Mouse (Mus musculus) midbrain, embryonic 10.5 days (tissue): Measurements from ENCODE around the gene Ttc9b. TPM values are rescaled to one million over a fixed set of nuclear protein-coding genes. Genes with fewer than 3 reads are reported as not detected.
A peak's percentile ranks its signal among the peaks of the same experiment; 100 is the strongest.

Experiments used
- DNase-seq: peaks from one replicate; pipeline ENCODE4 v3.0.0-alpha.2; 2017; ENCODE audit warnings: low spot score
- H3K27ac ChIP-seq: fragments of 300-500 bp; sonication (generic); replicated peaks from 2 replicates; pipeline ENCODE4 v1.5.1; 2016; ENCODE audit warnings: mild to moderate bottlenecking
- H3K27me3 ChIP-seq: fragments of 300-500 bp; sonication (generic); 2 replicates; pipeline ENCODE4 v1.6.1; 2016; ENCODE audit warnings: low read depth, mild to moderate bottlenecking; ENCODE audit not compliant: poor library complexity, severe bottlenecking
- H3K36me3 ChIP-seq: fragments of 300-500 bp; sonication (generic); 2 replicates; pipeline ENCODE4 v1.6.1; 2016; ENCODE audit warnings: mild to moderate bottlenecking, moderate library complexity
- H3K4me1 ChIP-seq: fragments of 300-500 bp; sonication (generic); 2 replicates; pipeline ENCODE4 v1.6.1; 2016
- H3K4me3 ChIP-seq: fragments of 300-500 bp; sonication (generic); 2 replicates; pipeline ENCODE4 v1.5.1; 2016; ENCODE audit warnings: mild to moderate bottlenecking, moderate library complexity
- H3K9me3 ChIP-seq: fragments of 300-500 bp; sonication (generic); replicated peaks from 2 replicates; pipeline ENCODE4 v1.6.1; 2016; ENCODE audit warnings: mild to moderate bottlenecking
- WGBS: fragments of 180-500 bp; shearing (Covaris S2); methylation state at CpG from one replicate; pipeline ENCODE4 v1.1.7; 2016; 5-methylcytosine and 5-hydroxymethylcytosine counted together
- polyA plus RNA-seq: library from polyadenylated mRNA; unstranded; fragments of >200 nt; fragmentation: Nextera tagmentation; extraction: Ambion mirVana; gene quantifications from 2 replicates; pipeline ENCODE4 v1.2.1, GENCODE M21; 2016

Ttc9b gene
- polyA plus RNA-seq, 1 experiment from 2014 or later, result 2.6 TPM

DNA sequence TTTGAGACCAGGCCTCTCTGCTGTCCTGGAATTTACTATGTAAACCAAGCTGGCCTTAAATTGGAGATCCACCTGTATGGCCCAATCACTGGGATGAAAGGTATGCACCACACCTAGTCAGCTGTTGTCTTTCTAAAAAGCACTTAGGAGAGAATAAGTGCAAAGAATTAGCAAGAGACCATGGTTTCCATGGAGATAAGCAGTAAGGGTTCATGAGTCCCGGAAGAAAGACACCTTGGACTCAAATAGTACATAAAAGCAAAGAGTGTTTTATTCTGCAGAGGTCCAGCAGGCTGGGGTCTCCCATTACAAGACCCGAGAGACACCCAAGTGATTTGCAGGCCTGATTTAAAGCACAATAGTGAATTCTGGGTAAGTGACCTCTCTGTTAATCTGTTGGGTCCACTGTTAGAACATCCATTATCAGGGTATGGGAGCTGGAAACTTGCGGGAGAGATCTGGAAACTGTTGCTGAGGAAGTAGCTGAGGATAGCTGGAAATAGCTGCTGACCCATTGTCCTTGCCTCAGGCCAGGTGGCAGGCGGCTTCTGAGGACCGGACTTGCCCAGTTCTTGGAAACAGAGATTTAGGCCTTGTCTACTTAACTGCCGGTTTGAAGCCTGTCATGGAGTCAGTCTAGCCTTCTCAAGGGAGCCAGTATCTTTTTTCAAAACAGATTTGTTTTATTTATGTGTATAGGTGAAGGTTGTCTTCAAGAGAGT is 6.3 kb upstream of the Ttc9b start:
- no peak for DNase-seq
- Histone ChIP-seq H3K36me3 (no peaks in the 10 kb centered on the region), H3K27ac (no peak overlapping the region), H3K4me3 (no peak overlapping the region), H3K4me1 (0 out of 2 replicates have a peak, but pooled peaks cover 6% of the 10 kb centered on the region), H3K27me3 (peaks cover 3% of the 10 kb centered on the region), H3K9me3 (no peaks in the 10 kb centered on the region)
- WGBS, result 88% methylated on average over 6 of the region's 6 CpGs

DNA sequence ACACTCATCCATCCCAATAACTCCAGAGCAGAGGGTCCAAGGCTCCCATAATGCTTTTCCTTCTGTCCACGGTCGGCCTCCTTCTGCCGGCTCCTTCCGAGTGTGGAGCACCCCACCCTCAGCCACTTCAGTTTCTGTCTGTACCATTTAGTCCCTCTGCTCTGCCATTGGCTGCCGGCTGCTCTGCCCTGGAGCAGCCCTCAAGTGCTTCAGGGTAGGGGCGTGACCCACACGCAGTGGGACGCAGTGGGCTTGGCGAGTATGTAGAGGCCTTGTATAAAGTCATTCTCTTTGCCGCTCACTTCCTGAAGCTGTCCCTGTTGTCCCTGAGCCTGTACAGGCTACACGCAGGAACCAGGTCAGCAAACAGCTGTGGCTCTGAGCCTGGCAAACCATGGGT is 4.0 kb upstream of the Ttc9b start:
- peaks cover 26% of the 10 kb centered on the region for H3K27me3 ChIP-seq
- H3K4me3 ChIP-seq, result no peak overlapping the region
- DNase-seq, result no peak
- H3K36me3 ChIP-seq, result no peaks in the 10 kb centered on the region
- peaks cover 18% of the 10 kb centered on the region for H3K4me1 ChIP-seq
- WGBS, result 91% methylated on average over 11 of the region's 11 CpGs
- H3K27ac ChIP-seq, result no peak overlapping the region
- no peaks in the 10 kb centered on the region for H3K9me3 ChIP-seq

- peak overlapping the region; percentile 39 for H3K4me3 ChIP-seq
- H3K27me3 ChIP-seq, result peaks cover 38% of the 10 kb centered on the region
- peaks cover 18% of the 10 kb centered on the region for H3K4me1 ChIP-seq
- no peaks in the 10 kb centered on the region for H3K9me3 ChIP-seq
- peaks cover 1% of the 10 kb centered on the region; the same call in 1 of the 2 replicates for H3K36me3 ChIP-seq
- 8% methylated on average over 10 of the region's 10 CpGs for whole genome bisulfite sequencing
- peak; percentile 70 for DNase-seq
- peak overlapping the region; percentile 59; the same call in 1 of the 2 replicates for H3K27ac ChIP-seq
Measured at GRCm38 (mm10) chr7:27650949-27651348, 2.8 kb upstream of the Ttc9b start.

DNA sequence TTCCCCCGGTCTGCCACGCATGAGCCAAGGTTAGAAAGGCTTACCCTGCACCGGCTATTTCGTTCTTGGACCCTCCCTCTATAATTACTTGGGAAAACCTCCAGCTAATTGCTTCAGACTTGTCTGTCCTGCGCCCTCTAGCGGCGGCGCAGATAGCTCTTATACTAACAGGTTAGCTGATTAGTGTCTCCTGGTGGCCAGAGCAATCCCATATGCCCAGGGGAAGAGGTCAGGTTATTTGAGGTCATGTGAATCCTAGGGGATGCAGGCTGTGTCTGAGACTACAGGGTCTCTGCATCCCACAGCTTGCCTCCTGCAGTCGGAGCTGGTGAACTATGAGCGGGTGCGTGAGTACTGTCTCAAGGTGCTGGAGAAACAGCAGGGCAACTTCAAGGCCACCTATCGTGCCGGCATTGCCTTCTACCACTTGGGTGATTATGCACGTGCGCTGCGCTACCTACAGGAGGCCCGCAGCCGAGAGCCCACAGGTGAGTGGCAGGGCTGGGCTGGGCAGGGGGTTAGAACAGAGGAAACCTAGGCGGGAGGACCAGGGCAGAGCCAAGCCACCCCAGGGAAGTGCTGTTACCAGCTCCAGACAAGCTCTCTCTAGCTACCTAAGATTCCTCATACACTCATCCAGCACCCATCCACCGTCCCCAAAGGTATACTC is 1.0 kb downstream of the Ttc9b start:
- peaks cover 76% of the 10 kb centered on the region for H3K27me3 ChIP-seq
- 67% methylated on average over 20 of the region's 20 CpGs for WGBS
- no peaks in the 10 kb centered on the region for H3K9me3 ChIP-seq
- DNase-seq, result no peak
- peak overlapping the region; percentile 58; the same call in 1 of the 2 replicates for H3K4me3 ChIP-seq
- peaks cover 39% of the 10 kb centered on the region for H3K36me3 ChIP-seq
- H3K27ac ChIP-seq, result no peak overlapping the region
- H3K4me1 ChIP-seq, result peaks cover 28% of the 10 kb centered on the region

GRCm38 (mm10) chr7:27655545-27655944 is 1.8 kb downstream of the Ttc9b start:
- Histone ChIP-seq H3K27ac (no peak overlapping the region), H3K4me1 (peaks cover 23% of the 10 kb centered on the region), H3K4me3 (no peak overlapping the region), H3K27me3 (peaks cover 83% of the 10 kb centered on the region), H3K9me3 (no peaks in the 10 kb centered on the region), H3K36me3 (peaks cover 44% of the 10 kb centered on the region)
- 76% methylated on average over 11 of the region's 11 CpGs for WGBS
- DNase-seq, result no peak

DNA sequence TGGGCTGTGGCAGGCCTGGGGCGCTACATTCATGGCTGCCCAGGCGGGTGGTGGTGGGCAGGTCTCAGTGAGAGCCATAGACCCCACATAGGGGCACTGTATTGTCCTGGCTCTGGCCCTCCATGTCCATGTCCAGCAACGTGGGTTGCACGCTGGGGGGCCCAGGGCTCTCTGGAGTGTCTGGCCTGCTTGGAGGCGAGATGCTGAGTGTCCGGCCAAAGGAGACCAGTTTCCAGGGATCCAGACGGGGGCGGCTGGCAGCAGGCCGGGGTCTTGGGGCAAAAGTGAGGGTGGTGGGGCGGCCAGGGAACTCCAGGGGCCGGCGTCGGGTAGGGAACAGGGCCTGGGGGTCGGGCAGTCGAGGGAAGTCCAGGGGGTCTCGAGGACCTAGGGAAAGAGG is 2.9 kb downstream of the Ttc9b start:
- H3K27ac ChIP-seq, result no peak overlapping the region
- no peak for DNase-seq
- 91% methylated on average over 16 of the region's 16 CpGs for WGBS
- peaks cover 54% of the 10 kb centered on the region for H3K36me3 ChIP-seq
- H3K27me3 ChIP-seq, result peaks cover 83% of the 10 kb centered on the region
- no peak overlapping the region for H3K4me3 ChIP-seq
- peaks cover 22% of the 10 kb centered on the region for H3K4me1 ChIP-seq
- H3K9me3 ChIP-seq, result no peaks in the 10 kb centered on the region

GRCm38 (mm10) chr7:27657824-27658395 is 4.2 kb downstream of the Ttc9b start:
- peaks cover 75% of the 10 kb centered on the region for H3K27me3 ChIP-seq
- no peaks in the 10 kb centered on the region for H3K9me3 ChIP-seq
- H3K4me3 ChIP-seq, result no peak overlapping the region
- no peak overlapping the region for H3K27ac ChIP-seq
- H3K36me3 ChIP-seq, result peaks cover 59% of the 10 kb centered on the region
- 32% methylated on average over 50 of the region's 53 CpGs for WGBS
- peaks cover 22% of the 10 kb centered on the region for H3K4me1 ChIP-seq
- no peak for DNase-seq

DNA sequence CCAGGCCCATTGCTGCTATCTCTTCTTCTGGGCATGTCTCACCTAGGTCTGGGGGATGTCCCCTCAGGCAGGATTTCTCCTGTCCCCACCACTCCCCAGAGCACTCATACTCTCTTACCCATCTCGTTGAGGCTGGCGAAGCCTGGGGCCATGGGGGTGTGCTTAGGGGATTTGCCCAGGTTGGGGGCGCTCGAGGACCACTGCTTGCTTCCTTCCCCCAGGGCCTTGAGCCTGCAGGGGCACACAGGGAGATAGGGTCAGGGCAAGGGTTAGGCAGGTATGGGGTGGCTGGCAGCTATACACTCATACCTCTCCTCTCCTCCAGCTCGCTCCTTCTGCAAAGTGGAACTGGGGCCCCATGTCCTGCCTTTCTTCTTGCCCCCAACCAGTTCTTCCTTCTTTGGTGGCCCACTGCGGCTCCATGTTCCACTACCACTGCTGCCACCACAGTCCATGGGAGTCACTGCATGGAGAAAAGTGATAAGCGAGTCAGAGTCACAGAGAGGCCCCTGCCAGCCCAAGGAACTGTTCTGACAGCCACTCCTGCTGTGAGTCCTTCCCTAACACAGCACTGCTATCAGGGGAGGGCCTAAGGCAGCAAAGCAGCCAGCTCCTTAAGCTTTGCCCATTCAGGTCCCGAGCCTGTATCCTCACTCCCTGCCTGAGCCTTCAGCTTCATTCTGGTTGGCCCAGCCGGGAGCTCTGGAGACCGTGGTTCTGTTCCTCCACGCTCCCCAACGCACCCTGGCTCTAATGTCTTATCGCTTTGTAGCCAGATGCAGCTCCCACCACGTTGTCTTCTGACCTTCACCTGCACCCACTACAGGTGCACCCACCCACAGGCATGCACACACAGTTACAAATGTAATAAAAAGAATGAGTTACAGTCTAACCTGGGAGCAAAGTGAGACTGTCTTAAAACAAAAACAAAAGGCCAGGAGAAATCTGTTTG is 5.3 kb downstream of the Ttc9b start:
- peaks cover 64% of the 10 kb centered on the region for H3K27me3 ChIP-seq
- WGBS, result 56% methylated on average over 14 of the region's 14 CpGs
- DNase-seq, result no peak

GRCm38 (mm10) chr7:27662038-27662437 is 8.3 kb downstream of the Ttc9b start:
- DNase-seq, result no peak
- Histone ChIP-seq H3K4me3 (no peak overlapping the region), H3K4me1 (0 out of 2 replicates have a peak, but pooled peaks cover 10% of the 10 kb centered on the region), H3K27ac (no peak overlapping the region), H3K27me3 (peaks cover 34% of the 10 kb centered on the region), H3K9me3 (no peaks in the 10 kb centered on the region), H3K36me3 (peaks cover 70% of the 10 kb centered on the region)
- 89% methylated on average over 4 of the region's 4 CpGs for WGBS

More for the DNA sequence above, 5.3 kb downstream of the Ttc9b start:
- peaks cover 65% of the 10 kb centered on the region for H3K36me3 ChIP-seq
- H3K4me3 ChIP-seq, result no peak overlapping the region
- H3K9me3 ChIP-seq, result no peaks in the 10 kb centered on the region
- peaks cover 14% of the 10 kb centered on the region for H3K4me1 ChIP-seq
- H3K27ac ChIP-seq, result no peak overlapping the region

- Histone ChIP-seq H3K4me3 (peak overlapping the region; percentile 99), H3K27me3 (no peaks in the 10 kb centered on the region), H3K27ac (peak overlapping the region; percentile 96), H3K9me3 (no peaks in the 10 kb centered on the region), H3K36me3 (peaks cover 38% of the 10 kb centered on the region), H3K4me1 (peaks cover 32% of the 10 kb centered on the region)
- DNase-seq, result no peak
- 66% methylated on average over 9 of the region's 9 CpGs for WGBS
Measured at GRCm38 (mm10) chr7:27673064-27673574, 19.4 kb downstream of the Ttc9b start.

GRCm38 (mm10) chr7:27673575-27674131 is 19.9 kb downstream of the Ttc9b start:
- peaks cover 32% of the 10 kb centered on the region for H3K4me1 ChIP-seq
- 3% methylated on average over 52 of the region's 52 CpGs for WGBS
- DNase-seq, result peak; percentile 38
- peak overlapping the region; percentile 96 for H3K27ac ChIP-seq
- H3K4me3 ChIP-seq, result peak overlapping the region; percentile 99
- H3K36me3 ChIP-seq, result peaks cover 32% of the 10 kb centered on the region
- H3K9me3 ChIP-seq, result no peaks in the 10 kb centered on the region
- H3K27me3 ChIP-seq, result no peaks in the 10 kb centered on the region

DNA sequence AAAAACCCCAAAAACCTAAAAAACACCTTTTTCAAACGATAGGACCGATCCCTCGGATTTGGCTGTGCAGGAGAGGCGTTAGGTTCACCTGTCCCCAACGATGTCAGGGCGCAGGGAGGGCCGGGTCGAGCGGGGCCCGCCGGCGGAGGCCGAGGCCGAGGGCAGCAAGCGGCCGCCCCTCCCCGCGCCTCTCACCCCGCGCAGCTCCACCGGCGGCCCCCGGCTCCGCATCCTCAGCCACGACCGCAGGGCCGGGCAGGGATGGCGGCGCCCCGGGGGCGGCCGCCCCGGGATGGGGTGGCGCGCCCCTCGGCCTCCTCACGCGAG is 20.4 kb downstream of the Ttc9b start:
- DNase-seq, result no peak
- WGBS, result under 1% methylated on average over 37 of the region's 38 CpGs
- Histone ChIP-seq H3K4me1 (peaks cover 32% of the 10 kb centered on the region), H3K27ac (peak overlapping the region; percentile 96), H3K4me3 (peak overlapping the region; percentile 99), H3K9me3 (no peaks in the 10 kb centered on the region), H3K36me3 (peaks cover 27% of the 10 kb centered on the region), H3K27me3 (no peaks in the 10 kb centered on the region)
